Mouse (Mus musculus): Measurements from ENCODE around the gene Hydin.

Hydin gene

GRCm38 (mm10) chr8:110650838-110651237, 384.1 kb downstream of the Hydin start:
- in situ Hi-C loops (cut with MboI; ENCODE audit: unreplicated experiment in 2 of 2): no loop called here

GRCm38 (mm10) chr8:110651847-110652246, 385.1 kb downstream of the Hydin start:
- in situ Hi-C loops (cut with MboI; ENCODE audit: unreplicated experiment in 2 of 2): no loop called here

- in situ Hi-C loops (cut with MboI; ENCODE audit: unreplicated experiment in 2 of 2): no loop called here
Observed at GRCm38 (mm10) chr8:110654075-110655060, 387.6 kb downstream of the Hydin start.

GRCm38 (mm10) chr8:110655827-110656226, 389.1 kb downstream of the Hydin start:
- in situ Hi-C loops (cut with MboI; ENCODE audit: unreplicated experiment in 2 of 2): no loop called here

DNA sequence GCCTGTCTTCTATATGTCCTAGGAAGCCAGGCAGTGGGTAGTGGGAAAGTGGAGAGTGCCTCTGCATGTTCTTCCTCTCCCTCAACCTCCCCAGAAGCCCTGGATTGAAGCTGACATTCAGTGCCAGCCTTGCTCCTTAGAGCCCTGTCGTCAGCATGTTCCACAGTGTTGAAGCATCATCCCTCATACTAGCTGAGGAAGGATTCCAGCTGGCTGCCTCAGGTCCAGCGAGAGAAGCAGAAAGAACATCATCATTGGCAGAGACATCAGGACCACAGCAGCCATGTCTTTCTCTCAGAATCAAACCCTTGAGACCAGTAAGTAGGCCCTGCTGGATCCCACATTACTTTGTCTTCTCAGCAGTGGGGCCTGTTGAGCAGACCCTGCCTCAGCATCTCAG, 390.9 kb downstream of the Hydin start:
- in situ Hi-C loops (cut with MboI; ENCODE audit: unreplicated experiment in 2 of 2): no loop called here

Measured in v-Abl transformed pro-B cells (cell line).